In the genomic region with DNA sequence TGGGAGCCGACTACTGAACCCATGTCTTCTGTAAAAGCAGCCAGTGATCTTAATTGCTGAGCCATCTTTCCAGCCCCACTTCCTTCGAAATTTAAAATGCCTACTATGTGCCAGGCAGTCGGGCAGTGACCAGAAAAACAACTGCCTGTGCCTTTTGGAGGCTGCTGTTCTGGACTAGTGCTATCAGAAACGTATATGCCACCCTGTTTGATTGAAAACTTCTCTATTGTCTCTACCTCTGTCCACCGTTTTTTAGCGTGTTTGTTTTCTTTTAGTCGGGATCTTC, we compare ENCODE assay signal across 8 mouse cellular contexts. TPM values are rescaled to one million over a fixed set of nuclear protein-coding genes. Genes with fewer than 3 reads are reported as not detected.
DNase-seq lines count a peak whose midpoint lies in the region; ATAC-seq and TF ChIP-seq lines count a peak whose summit lies in the region.

No protein-coding gene starts in this region.

- H3K9me3 ChIP-seq in forebrain, embryonic 12.5 days, result no peaks in the 10 kb centered on the region
- no peaks in the 10 kb centered on the region for H3K9me3 ChIP-seq in liver, embryonic 12.5 days (replicated peaks)

- H3K79me2 ChIP-seq in heart, adult 2 months (replicated peaks; ENCODE audit: control insufficient read depth, insufficient read depth, low read length), result peaks cover 16% of the 10 kb centered on the region
- peaks cover 80% of the 10 kb centered on the region for H3K79me2 ChIP-seq in C2C12 (ENCODE audit: control insufficient read depth, insufficient read depth)

- no peak for ATAC-seq in forebrain, embryonic 12.5 days (ENCODE audit: low FRiP score)
- ATAC-seq in liver, embryonic 12.5 days, result no peak
- no peak for ATAC-seq in granulocyte monocyte progenitor cell, adult 5-6 weeks (replicated peaks; ENCODE audit: poor library complexity, severe bottlenecking)

- intact Hi-C loops in heart, adult 2 months (cut with DNase I), result loop anchor here (2.0 to 10.0 kb wide), 2 partner anchors 51 to 161 kb away; a partner anchor contains a TSS

- peak overlapping the region; percentile 69 for H3K9ac ChIP-seq in heart, adult 2 months (ENCODE audit: low read depth, low read length)
- H3K9ac ChIP-seq in forebrain, embryonic 12.5 days, result peak overlapping the region; percentile 98; the same call in 1 of the 2 replicates
- H3K9ac ChIP-seq in liver, embryonic 12.5 days, result peak overlapping the region; percentile 98

- peak overlapping the region; percentile 90 for H3K27ac ChIP-seq in heart, adult 2 months
- H3K27ac ChIP-seq in forebrain, embryonic 12.5 days, result peak overlapping the region; percentile 91; the same call in 1 of the 2 replicates
- H3K27ac ChIP-seq in liver, embryonic 12.5 days, result peak overlapping the region; percentile 87

- 17% methylated on average over 7 of the region's 7 CpGs for WGBS in heart, adult 2 months
- 48% methylated on average over 7 of the region's 7 CpGs for WGBS in forebrain, embryonic 12.5 days
- WGBS in liver, embryonic 12.5 days (ENCODE audit: insufficient replicate concordance), result 23% methylated on average over 7 of the region's 7 CpGs

- peaks cover 72% of the 10 kb centered on the region for H3K79me3 ChIP-seq in C2C12 (ENCODE audit: low read depth)

- peak overlapping the region; percentile 79 for H3K4me3 ChIP-seq in heart, adult 2 months
- H3K4me3 ChIP-seq in C2C12 (ENCODE audit: insufficient read depth, poor library complexity, severe bottlenecking), result peak overlapping the region; percentile 59
- peak overlapping the region; percentile 99 for H3K4me3 ChIP-seq in forebrain, embryonic 12.5 days (replicated peaks)
- peak overlapping the region; percentile 95 for H3K4me3 ChIP-seq in liver, embryonic 12.5 days

- H3ac ChIP-seq in C2C12 (ENCODE audit: control insufficient read depth, insufficient read length, low read depth), result peak overlapping the region; percentile 75

- no peak for TF ChIP-seq POLR2A in heart, adult 2 months (IDR thresholded peaks at IDR 0.05; ENCODE audit: insufficient read depth, low read depth, low read length)

- no peak for TF ChIP-seq CTCF in heart, adult 2 months (IDR thresholded peaks at IDR 0.05)
- TF ChIP-seq CTCF in C2C12 (IDR thresholded peaks at IDR 0.05; ENCODE audit: control insufficient read depth, insufficient read depth, insufficient read length), result no peak

- H3K4me2 ChIP-seq in forebrain, embryonic 12.5 days, result peak overlapping the region; percentile 60
- peak overlapping the region; percentile 80 for H3K4me2 ChIP-seq in liver, embryonic 12.5 days

- no peak for TF ChIP-seq EP300 in heart, adult 2 months (IDR thresholded peaks at IDR 0.05; ENCODE audit: insufficient read depth, low read depth, low read length)

- DNase-seq in heart, adult 2 months, result no peak
- DNase-seq in heart, adult 9 months (ENCODE audit: low spot score in 2 of 2), result no peak
- no peak for DNase-seq in retina, postnatal 1 day
- DNase-seq in embryo, embryonic 10 days (ENCODE audit: low spot score), result no peak

- H3K36me3 ChIP-seq in heart, adult 2 months (ENCODE audit: control insufficient read depth, insufficient read depth, low read length), result peaks cover 32% of the 10 kb centered on the region
- H3K36me3 ChIP-seq in C2C12 (ENCODE audit: control insufficient read depth, insufficient read depth), result peaks cover 52% of the 10 kb centered on the region
- H3K36me3 ChIP-seq in forebrain, embryonic 12.5 days (replicated peaks), result peaks cover 50% of the 10 kb centered on the region
- peaks cover 66% of the 10 kb centered on the region for H3K36me3 ChIP-seq in liver, embryonic 12.5 days

- peaks cover 12% of the 10 kb centered on the region for H3K4me1 ChIP-seq in heart, adult 2 months (ENCODE audit: control insufficient read depth, insufficient read depth, low read length)
- H3K4me1 ChIP-seq in forebrain, embryonic 12.5 days, result peaks cover 35% of the 10 kb centered on the region
- H3K4me1 ChIP-seq in liver, embryonic 12.5 days, result peaks cover 59% of the 10 kb centered on the region

- no peaks in the 10 kb centered on the region for H3K27me3 ChIP-seq in heart, adult 2 months (ENCODE audit: control insufficient read depth, insufficient read depth, low read length)
- H3K27me3 ChIP-seq in C2C12 (ENCODE audit: control insufficient read depth, insufficient read depth, insufficient read length), result no peaks in the 10 kb centered on the region
- H3K27me3 ChIP-seq in forebrain, embryonic 12.5 days, result no peaks in the 10 kb centered on the region
- no peaks in the 10 kb centered on the region for H3K27me3 ChIP-seq in liver, embryonic 12.5 days (replicated peaks)

TF ChIP-seq in C2C12, 6 proteins besides CTCF, POLR2A, EP300 and RAD21:
- no peak for TF ChIP-seq CEBPB (IDR thresholded peaks at IDR 0.05; ENCODE audit: low read depth)
- no peak for TF ChIP-seq MYOG (IDR thresholded peaks at IDR 0.05; ENCODE audit: control insufficient read depth, extremely low read depth, insufficient read length)
- no peak for TF ChIP-seq FOSL1 (IDR thresholded peaks at IDR 0.05; ENCODE audit: insufficient read depth, low read length, poor library complexity, severe bottlenecking)
- TF ChIP-seq MAX (IDR thresholded peaks at IDR 0.05), result no peak
- no peak for TF ChIP-seq USF1 (IDR thresholded peaks at IDR 0.05; ENCODE audit: low read depth)
- TF ChIP-seq MYOD1 (IDR thresholded peaks at IDR 0.05; ENCODE audit: control insufficient read depth, insufficient read length, low read depth), result no peak
TF ChIP-seq in C2C12: peak in this region for 0.

RNA-seq across cellular contexts. Expression of a gene that starts 0.5 kb away (rescaled TPM):
- total RNA-seq in heart, adult 2 months (2021), result 10 to 100 TPM; 60.0 to 61.1 TPM
- 25.9 and 32.5 TPM in 2 replicates for polyA plus RNA-seq in heart, adult 2 months (2012; rRNA removed)
- polyA plus RNA-seq in C2C12 (2012; fragmentation: generic; extraction: Trizol), result 63.8 TPM
- polyA plus RNA-seq in forebrain, embryonic 12.5 days (2016; fragmentation: Nextera tagmentation; extraction: Ambion mirVana), result 309 and 310 TPM in 2 replicates
- polyA plus RNA-seq in liver, embryonic 12.5 days (2016; fragmentation: Nextera tagmentation; extraction: Ambion mirVana), result 211 and 215 TPM in 2 replicates
- 99.5 and 118 TPM in 2 replicates for total RNA-seq in granulocyte monocyte progenitor cell, adult 5-6 weeks (2014; fragmentation: Nextera tagmentation)
- 92.6 and 107 TPM in 2 replicates for total RNA-seq in granulocyte monocyte progenitor cell, adult 5-6 weeks (2017)

RNA-seq across cellular contexts. Expression of a gene that starts 0.7 kb away (rescaled TPM):
- total RNA-seq in heart, adult 2 months (2021), result 1 to 10 TPM; 2.9 to 5.1 TPM
- polyA plus RNA-seq in heart, adult 2 months (2012; rRNA removed), result 2.5 and 3.5 TPM in 2 replicates
- 6.0 TPM for polyA plus RNA-seq in C2C12 (2012; fragmentation: generic; extraction: Trizol)
- 20.9 and 24.1 TPM in 2 replicates for polyA plus RNA-seq in forebrain, embryonic 12.5 days (2016; fragmentation: Nextera tagmentation; extraction: Ambion mirVana)
- polyA plus RNA-seq in liver, embryonic 12.5 days (2016; fragmentation: Nextera tagmentation; extraction: Ambion mirVana), result 9.6 and 10.9 TPM in 2 replicates
- total RNA-seq in granulocyte monocyte progenitor cell, adult 5-6 weeks (2014; fragmentation: Nextera tagmentation), result 16.9 and 23.2 TPM in 2 replicates
- total RNA-seq in granulocyte monocyte progenitor cell, adult 5-6 weeks (2017), result 5.1 and 16.7 TPM in 2 replicates

RNA-seq across cellular contexts. Expression of a gene that starts 50.0 kb away (rescaled TPM):
- total RNA-seq in heart, adult 2 months (2021), result 100 to 1,000 TPM in 1 of 2 experiments, 10 to 100 TPM in 1; 92.4 to 105 TPM
- polyA plus RNA-seq in heart, adult 2 months (2012; rRNA removed), result 92.8 and 117 TPM in 2 replicates
- 38.0 TPM for polyA plus RNA-seq in C2C12 (2012; fragmentation: generic; extraction: Trizol)
- 54.1 and 55.6 TPM in 2 replicates for polyA plus RNA-seq in forebrain, embryonic 12.5 days (2016; fragmentation: Nextera tagmentation; extraction: Ambion mirVana)
- polyA plus RNA-seq in liver, embryonic 12.5 days (2016; fragmentation: Nextera tagmentation; extraction: Ambion mirVana), result 53.0 and 54.4 TPM in 2 replicates
- total RNA-seq in granulocyte monocyte progenitor cell, adult 5-6 weeks (2014; fragmentation: Nextera tagmentation), result 72.1 and 74.5 TPM in 2 replicates
- total RNA-seq in granulocyte monocyte progenitor cell, adult 5-6 weeks (2017), result 113 and 128 TPM in 2 replicates
